Mouse (Mus musculus) naive thymus-derived CD4-positive, alpha-beta T cell, adult 2 months (primary cell): ENCODE measurements around the gene Ovol2.

Source experiments
- DNase-seq: peaks from one replicate; pipeline ENCODE4 v3.0.0-alpha.2; 2011; ENCODE audit warnings: low read depth

Gene Ovol2

DNA sequence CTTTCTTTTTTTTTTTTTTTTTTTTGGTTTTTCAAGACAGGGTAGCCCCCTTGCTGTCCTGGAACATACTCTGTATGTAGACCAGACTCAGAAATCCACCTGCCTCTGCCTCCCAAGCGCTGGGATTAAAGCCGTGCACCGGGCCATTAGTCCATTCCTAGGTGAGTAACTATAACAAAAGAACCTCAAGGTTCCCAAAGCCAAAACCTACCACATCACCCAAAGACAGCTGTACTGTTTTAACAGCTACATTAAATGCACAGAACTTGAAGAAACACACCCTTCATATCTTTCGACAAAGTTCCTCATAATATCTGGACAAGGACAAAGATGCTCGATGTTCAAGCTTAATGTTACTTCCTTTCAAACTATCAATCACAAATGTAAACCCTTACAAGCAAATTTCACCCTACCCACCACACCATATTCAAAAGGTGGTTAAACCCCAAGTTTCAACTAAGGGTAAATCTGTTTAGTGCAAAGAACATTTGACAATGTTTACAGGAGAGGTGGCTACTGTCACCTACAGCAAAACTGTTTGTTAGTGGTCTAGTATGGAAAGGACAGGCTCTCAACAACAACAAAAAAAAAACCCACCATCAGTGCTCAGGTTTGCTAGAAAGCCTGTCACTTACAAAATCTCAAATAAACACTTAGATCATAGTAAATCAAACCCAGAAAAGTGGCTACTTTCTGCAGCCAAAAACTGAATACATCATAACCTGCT lies 64.8 kb downstream of the Ovol2 start:
- no peak for DNase-seq

DNA sequence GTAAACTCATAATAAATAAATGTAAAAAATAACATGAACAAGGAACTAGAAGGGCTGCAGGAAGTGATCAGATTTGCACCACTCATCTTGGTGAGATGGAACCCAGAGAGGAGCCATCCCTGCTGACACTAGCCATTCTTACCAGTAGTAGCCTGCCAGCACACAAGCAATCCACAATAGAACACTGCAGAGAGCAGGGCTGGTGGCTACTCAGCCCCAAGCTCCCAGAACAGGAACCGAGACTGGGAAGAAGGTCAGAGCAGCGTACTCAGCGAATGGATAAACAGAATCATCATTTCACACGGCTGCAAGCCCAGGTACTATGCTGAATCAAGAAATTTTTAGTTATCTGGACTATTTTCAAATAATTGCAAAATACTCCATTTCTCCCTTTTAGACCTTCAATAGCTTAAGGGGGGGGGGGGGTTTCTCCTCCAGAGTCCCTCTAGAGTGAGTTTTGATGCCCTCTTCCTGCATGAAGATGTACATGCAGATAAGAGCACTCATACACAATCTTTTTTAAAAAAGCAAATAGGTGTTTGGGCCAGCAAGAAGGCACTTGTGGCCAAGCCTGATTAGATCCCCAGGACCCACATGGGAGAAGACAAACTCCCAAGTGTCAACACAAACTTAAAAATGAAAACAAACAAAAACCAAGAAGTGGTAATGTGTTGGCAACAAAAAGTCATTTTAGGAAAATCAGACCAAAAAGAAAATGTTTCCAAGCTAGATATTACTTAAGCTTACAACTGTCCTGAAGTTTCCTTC lies 65.8 kb downstream of the Ovol2 start:
- DNase-seq = no peak

- DNase-seq = no peak
These were observed 66.8 kb downstream of the Ovol2 start for GRCm38 (mm10) chr2:144265120-144265488.

GRCm38 (mm10) chr2:144264398-144265119 lies 67.4 kb downstream of the Ovol2 start:
- DNase-seq = peak; percentile 42

- DNase-seq = no peak
These were observed 69.1 kb downstream of the Ovol2 start for GRCm38 (mm10) chr2:144262837-144263236.
